Mouse (Mus musculus) G1E (cell line): ENCODE results near the gene Nus1. TPM values are rescaled to one million over a fixed set of nuclear protein-coding genes. Genes with fewer than 3 reads are reported as not detected.

Source experiments
- ATAC-seq: 2 replicates; pipeline ENCODE4 v1.8.0; 2016; ENCODE audit warnings: mild to moderate bottlenecking; ENCODE audit not compliant: insufficient number of reproducible peaks, poor library complexity, low FRiP score, severe bottlenecking; ENCODE audit errors: extremely low read depth
- DNase-seq: peaks from one replicate; pipeline ENCODE4 v3.0.0; 2012; ENCODE audit warnings: low spot score
- H3K27me3 ChIP-seq: 2 replicates; pipeline ENCODE4 v1.6.1; 2012; ENCODE audit warnings: mild to moderate bottlenecking, low read length, inconsistent platforms; ENCODE audit not compliant: insufficient read depth
- H3K36me3 ChIP-seq: replicated peaks from 2 replicates; pipeline ENCODE3; 2012; ENCODE audit warnings: mild to moderate bottlenecking, inconsistent platforms
- H3K4me1 ChIP-seq: 2 replicates; pipeline ENCODE4 v1.6.1; 2012; ENCODE audit warnings: low read depth, low read length, inconsistent platforms, mixed read lengths; ENCODE audit not compliant: insufficient read depth
- H3K4me3 ChIP-seq: 2 replicates; pipeline ENCODE4 v1.5.1; 2012; ENCODE audit warnings: low read depth, mild to moderate bottlenecking, inconsistent platforms, low read length, moderate library complexity, mixed read lengths
- H3K9me3 ChIP-seq: replicated peaks from 2 replicates; pipeline ENCODE4 v1.6.1; 2012; ENCODE audit warnings: inconsistent platforms
- CTCF ChIP-seq: IDR thresholded peaks from 2 replicates; pipeline ENCODE4 v1.5.1; 2012; ENCODE audit warnings: low read depth, low read length, inconsistent platforms, mixed read lengths
- GATA1 ChIP-seq: IDR thresholded peaks from 2 replicates; pipeline ENCODE4 v1.6.1; 2012; ENCODE audit warnings: borderline replicate concordance, low read length, inconsistent platforms, mixed read lengths
- GATA2 ChIP-seq: IDR thresholded peaks from 2 replicates; pipeline ENCODE4 v1.6.1; 2012; ENCODE audit warnings: low read depth, low read length, inconsistent platforms, borderline replicate concordance
- POLR2AphosphoS5 ChIP-seq: IDR thresholded peaks from 2 replicates; pipeline ENCODE4 v1.6.1; 2012; ENCODE audit warnings: low read depth, low read length, inconsistent platforms; ENCODE audit not compliant: insufficient replicate concordance
- TAL1 ChIP-seq: conservative IDR thresholded peaks from 2 replicates; pipeline ENCODE4 v1.6.1; 2012; ENCODE audit warnings: low read depth, low read length, inconsistent platforms, mixed read lengths
- polyA plus RNA-seq: library from polyadenylated mRNA; stranded (reverse); fragments of >175 nt; gene quantifications from 2 replicates; pipeline ENCODE4 v1.2.3, GENCODE M21; 2012
- total RNA-seq, 2 experiments: library from RNA; stranded (forward) in 1 of 2; stranded (reverse) in 1 of 2; fragments of 200-1000 nt in 1 of 2; fragments of >200 nt in 1 of 2; fragmentation: Nextera tagmentation in 1 of 2; gene quantifications; 2 replicates each; pipeline ENCODE4 v1.2.3; 2014 to 2017

The Nus1 gene
- total and polyA plus RNA-seq, 3 experiments, result 7.6 to 12.7 (median 8.3) TPM

DNA sequence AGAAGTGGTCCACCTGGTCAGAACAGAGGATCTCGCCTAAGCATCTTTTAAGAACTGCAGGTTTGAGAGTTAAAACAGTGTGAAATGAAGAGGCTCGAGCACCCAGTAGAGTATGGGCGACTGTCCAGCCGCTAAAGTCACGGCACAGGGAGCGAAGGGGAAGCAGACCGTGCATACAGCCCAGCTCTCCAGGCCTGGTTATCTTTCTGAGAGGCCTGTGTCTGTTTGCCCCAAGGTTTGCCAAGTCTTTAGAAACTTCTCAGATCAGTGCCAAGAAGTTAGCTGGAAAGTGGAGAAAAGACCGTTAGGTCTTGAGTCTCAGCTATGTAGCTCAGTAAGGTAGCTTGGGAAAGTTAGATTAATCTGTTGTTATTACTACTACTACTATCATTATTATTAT is 17.5 kb downstream of the Nus1 start:
- peaks cover 54% of the 10 kb centered on the region for H3K36me3 ChIP-seq
- DNase-seq (no peak), ATAC-seq (no peak)

GRCm38 (mm10) chr10:52460614-52461013 is 43.3 kb downstream of the Nus1 start:
- Histone ChIP-seq H3K36me3 (no peaks in the 10 kb centered on the region), H3K4me1 (no peaks in the 10 kb centered on the region), H3K27me3 (no peaks in the 10 kb centered on the region), H3K9me3 (no peaks in the 10 kb centered on the region), H3K4me3 (no peak overlapping the region)
- DNase-seq (no peak), ATAC-seq (no peak)
- TF ChIP-seq GATA1, result no peak
- no peak for TF ChIP-seq GATA2
- TF ChIP-seq CTCF, result no peak
- no peak for TF ChIP-seq POLR2AphosphoS5
- TF ChIP-seq TAL1, result no peak

More for the DNA sequence above, 17.5 kb downstream of the Nus1 start:
- TF ChIP-seq CTCF (no peak), GATA1 (no peak), TAL1 (no peak)
- Histone ChIP-seq H3K9me3 (no peaks in the 10 kb centered on the region), H3K4me1 (no peaks in the 10 kb centered on the region), H3K4me3 (no peak overlapping the region), H3K27me3 (no peaks in the 10 kb centered on the region)

GRCm38 (mm10) chr10:52463941-52464739 is 46.8 kb downstream of the Nus1 start:
- no peak for ATAC-seq
- no peak for TF ChIP-seq TAL1
- no peak for TF ChIP-seq GATA1
- TF ChIP-seq POLR2AphosphoS5, result no peak
- no peak for TF ChIP-seq GATA2
- no peak for TF ChIP-seq CTCF

DNA sequence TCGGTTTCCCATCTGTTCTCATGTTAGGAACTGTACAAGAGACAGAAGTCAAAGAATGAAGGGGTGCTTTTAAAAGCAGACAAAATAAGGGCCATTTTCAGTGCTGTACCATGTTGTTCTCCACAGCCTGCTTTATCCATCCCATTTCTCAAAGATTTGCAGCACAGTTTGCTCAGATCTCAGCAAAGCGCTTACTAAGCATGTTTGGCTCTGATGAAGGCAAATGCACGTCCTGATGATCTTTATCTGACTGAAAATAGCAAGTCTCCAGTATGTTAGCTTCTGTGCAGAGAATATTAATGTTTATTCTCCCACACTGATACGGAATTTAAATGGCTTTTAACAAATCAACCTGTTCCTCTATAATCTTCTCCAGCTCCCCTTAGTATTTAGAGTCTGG is 54.2 kb downstream of the Nus1 start:
- no peaks in the 10 kb centered on the region for H3K27me3 ChIP-seq
- no peaks in the 10 kb centered on the region for H3K36me3 ChIP-seq

More at GRCm38 (mm10) chr10:52463941-52464739, 46.8 kb downstream of the Nus1 start:
- Histone ChIP-seq H3K4me1 (no peaks in the 10 kb centered on the region), H3K4me3 (no peak overlapping the region), H3K9me3 (no peaks in the 10 kb centered on the region), H3K36me3 (no peaks in the 10 kb centered on the region), H3K27me3 (no peaks in the 10 kb centered on the region)
- no peak for DNase-seq

More for the DNA sequence above, 54.2 kb downstream of the Nus1 start:
- Histone ChIP-seq H3K4me1 (no peaks in the 10 kb centered on the region), H3K9me3 (no peaks in the 10 kb centered on the region), H3K4me3 (no peak overlapping the region)
- DNase-seq (no peak), ATAC-seq (no peak)
- no peak for TF ChIP-seq TAL1
- TF ChIP-seq GATA2, result no peak
- TF ChIP-seq POLR2AphosphoS5, result no peak
- no peak for TF ChIP-seq CTCF
- TF ChIP-seq GATA1, result no peak

Other genes with a start within 250 kb of the Nus1 start
- gene Ros1, start 222.3 kb upstream of the Nus1 start, total RNA-seq (2014; fragmentation: Nextera tagmentation), result not detected in 2 replicates
- under 0.01 TPM in 1 of 2 replicates, not detected in the other for gene Ros1, start 222.3 kb upstream of the Nus1 start, total RNA-seq (2017)
- not detected in 2 replicates for gene Ros1, start 222.3 kb upstream of the Nus1 start, polyA plus RNA-seq
- not detected in 2 replicates for gene Dcbld1, start 183.9 kb upstream of the Nus1 start, total RNA-seq (2014; fragmentation: Nextera tagmentation)
- under 0.01 and 0.06 TPM in 2 replicates for gene Dcbld1, start 183.9 kb upstream of the Nus1 start, total RNA-seq (2017)
- not detected in 2 replicates for gene Dcbld1, start 183.9 kb upstream of the Nus1 start, polyA plus RNA-seq
- not detected in 2 replicates for gene Gm26741, start 58.8 kb upstream of the Nus1 start, total RNA-seq (2014; fragmentation: Nextera tagmentation)
- gene Gm26741, start 58.8 kb upstream of the Nus1 start, total RNA-seq (2017), result not detected in 2 replicates
- not detected in 2 replicates for gene Gm26741, start 58.8 kb upstream of the Nus1 start, polyA plus RNA-seq
- gene Gopc, start 35.4 kb upstream of the Nus1 start, total RNA-seq (2014; fragmentation: Nextera tagmentation), result 15.0 and 16.8 TPM in 2 replicates
- gene Gopc, start 35.4 kb upstream of the Nus1 start, total RNA-seq (2017), result 8.9 and 14.1 TPM in 2 replicates
- gene Gopc, start 35.4 kb upstream of the Nus1 start, polyA plus RNA-seq, result 1.5 and 1.9 TPM in 2 replicates
- not detected in 2 replicates for gene Nepn, start 28.6 kb upstream of the Nus1 start, total RNA-seq (2014; fragmentation: Nextera tagmentation)
- gene Nepn, start 28.6 kb upstream of the Nus1 start, total RNA-seq (2017), result not detected in 2 replicates
- gene Nepn, start 28.6 kb upstream of the Nus1 start, polyA plus RNA-seq, result not detected in 2 replicates